Mouse (Mus musculus) hindbrain, embryonic 14.5 days (tissue): ENCODE results near the gene Tsacc. TPM values are rescaled to one million over a fixed set of nuclear protein-coding genes. Genes with fewer than 3 reads are reported as not detected.

Experiments
- ATAC-seq: fragments of 200-750 bp; cut with Nextera tagmentation; 2 replicates; pipeline ENCODE4 v1.8.0; 2017; ENCODE audit warnings: moderate number of reproducible peaks, mild to moderate bottlenecking, moderate TSS enrichment, moderate library complexity; ENCODE audit not compliant: low FRiP score
- DNase-seq: peaks from one replicate; pipeline ENCODE4 v3.0.0-alpha.2; 2015; ENCODE audit warnings: low spot score
- H3K27ac ChIP-seq: fragments of 300-500 bp; sonication (generic); 2 replicates; pipeline ENCODE4 v1.5.1; 2014; ENCODE audit warnings: mild to moderate bottlenecking, moderate library complexity
- H3K27me3 ChIP-seq: fragments of 300-500 bp; sonication (generic); 2 replicates; pipeline ENCODE4 v1.6.1; 2014; ENCODE audit warnings: mild to moderate bottlenecking, low read length, mixed read lengths; ENCODE audit not compliant: control insufficient read depth, insufficient read depth
- H3K36me3 ChIP-seq: fragments of 300-500 bp; sonication (generic); replicated peaks from 2 replicates; pipeline ENCODE4 v1.6.1; 2014; ENCODE audit not compliant: control insufficient read depth, insufficient read depth
- H3K4me1 ChIP-seq: fragments of 300-500 bp; sonication (generic); replicated peaks from 2 replicates; pipeline ENCODE4 v1.6.1; 2014; ENCODE audit warnings: antibody characterized with exemption, low read length, mixed read lengths; ENCODE audit not compliant: control insufficient read depth, insufficient read depth
- H3K4me2 ChIP-seq: fragments of 300-500 bp; sonication (generic); replicated peaks from 2 replicates; pipeline ENCODE4 v1.6.1; 2014; ENCODE audit warnings: mild to moderate bottlenecking, moderate library complexity
- H3K4me3 ChIP-seq: fragments of 300-500 bp; sonication (generic); replicated peaks from 2 replicates; pipeline ENCODE4 v1.5.1; 2014; ENCODE audit warnings: mild to moderate bottlenecking, low read length
- H3K9ac ChIP-seq: fragments of 300-500 bp; sonication (generic); 2 replicates; pipeline ENCODE4 v1.6.1; 2014
- H3K9me3 ChIP-seq: fragments of 300-500 bp; sonication (generic); 2 replicates; pipeline ENCODE4 v1.6.1; 2016; ENCODE audit warnings: low read length; ENCODE audit not compliant: control insufficient read depth
- WGBS: fragments of 180-500 bp; shearing (Covaris S2); extraction: QIAGEN DNeasy Blood & Tissue Kit; methylation state at CpG from one replicate; pipeline ENCODE4 v1.1.7; 2014; 5-methylcytosine and 5-hydroxymethylcytosine counted together
- polyA plus RNA-seq: library from polyadenylated mRNA; unstranded; fragments of >200 nt; fragmentation: Nextera tagmentation; extraction: Ambion mirVana; gene quantifications from 2 replicates; pipeline ENCODE4 v1.2.1, GENCODE M21; 2014

Gene Tsacc
- polyA plus RNA-seq = 5.8 and 8.5 TPM in 2 replicates

GRCm38 (mm10) chr3:88296561-88297318 lies at the start of gene Tsacc, which contains the start of gene Cct3:
Tsacc (minus strand) TSS chr3:88296999.
Cct3 (plus strand) TSS chr3:88297116.
- Histone ChIP-seq H3K4me2 (peak within 1 kb of the TSS; percentile 86), H3K4me1 (peaks cover 17% of the 10 kb centered on the region), H3K9me3 (no peaks in the 10 kb centered on the region), H3K4me3 (peak within 1 kb of the TSS; percentile 75), H3K27me3 (no peaks in the 10 kb centered on the region), H3K9ac (peak within 1 kb of the TSS; percentile 77), H3K27ac (peak within 1 kb of the TSS; percentile 90), H3K36me3 (peaks cover 28% of the 10 kb centered on the region)
- DNase-seq (peak; percentile 98), ATAC-seq (peak; percentile 99)
- whole genome bisulfite sequencing = under 1% methylated on average over 44 of the region's 44 CpGs

- Histone ChIP-seq H3K9me3 (no peaks in the 10 kb centered on the region), H3K27me3 (no peaks in the 10 kb centered on the region), H3K4me3 (no peak overlapping the region), H3K9ac (no peak overlapping the region), H3K27ac (no peak overlapping the region), H3K36me3 (peaks cover 33% of the 10 kb centered on the region), H3K4me1 (peaks cover 18% of the 10 kb centered on the region), H3K4me2 (no peak overlapping the region)
- no peak for ATAC-seq
- DNase-seq = no peak
- 82% methylated on average over 3 of the region's 3 CpGs for WGBS
Observed at GRCm38 (mm10) chr3:88339006-88339405, 42.2 kb upstream of the Tsacc start.

DNA sequence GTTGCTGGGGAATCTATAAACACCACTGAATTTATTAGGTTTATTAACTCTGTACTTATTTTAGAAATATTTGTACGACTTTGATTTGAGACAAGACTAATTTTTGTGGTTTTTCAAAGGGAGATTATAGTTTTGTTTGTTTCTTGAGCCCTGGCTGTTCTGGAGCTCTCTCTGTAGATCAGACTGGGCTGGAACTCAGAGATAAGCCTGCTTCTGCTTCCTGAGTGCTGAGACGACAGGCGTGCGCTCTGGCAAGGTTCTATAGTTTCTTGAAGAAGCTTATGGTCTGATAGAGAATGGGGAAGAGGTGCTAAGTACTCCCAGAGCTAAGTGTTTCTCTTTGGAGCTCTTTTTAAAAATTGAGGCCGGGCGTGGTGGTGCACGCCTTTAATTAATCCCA lies 41.5 kb upstream of the Tsacc start:
- WGBS = 96% methylated on average over 7 of the region's 7 CpGs
- ATAC-seq (no peak), DNase-seq (no peak)
- Histone ChIP-seq H3K27me3 (no peaks in the 10 kb centered on the region), H3K4me1 (peaks cover 18% of the 10 kb centered on the region), H3K9me3 (no peaks in the 10 kb centered on the region), H3K36me3 (peaks cover 26% of the 10 kb centered on the region), H3K4me2 (no peak overlapping the region), H3K4me3 (no peak overlapping the region), H3K9ac (no peak overlapping the region), H3K27ac (no peak overlapping the region)

- Histone ChIP-seq H3K36me3 (peaks cover 18% of the 10 kb centered on the region), H3K4me1 (peaks cover 18% of the 10 kb centered on the region), H3K4me2 (peak overlapping the region; percentile 76), H3K9me3 (no peaks in the 10 kb centered on the region), H3K9ac (no peak overlapping the region), H3K27ac (no peak overlapping the region), H3K4me3 (no peak overlapping the region; the same call in 1 of the 2 replicates), H3K27me3 (no peaks in the 10 kb centered on the region)
- 82% methylated on average over 11 of the region's 11 CpGs for WGBS
- no peak for ATAC-seq
- DNase-seq = no peak
Observed at GRCm38 (mm10) chr3:88337367-88338020, 40.7 kb upstream of the Tsacc start.

GRCm38 (mm10) chr3:88336058-88337013 lies 39.5 kb upstream of the Tsacc start, which contains the start of the genes Tmem79 and Smg5:
Tmem79 (minus strand) TSS chr3:88336148.
Smg5 (plus strand) TSS chr3:88336260.
- peaks cover 6% of the 10 kb centered on the region for H3K36me3 ChIP-seq
- H3K4me2 ChIP-seq = peak within 1 kb of the TSS; percentile 76
- H3K4me3 ChIP-seq = peak within 1 kb of the TSS; percentile 76
- no peaks in the 10 kb centered on the region for H3K9me3 ChIP-seq
- WGBS = 2% methylated on average over 47 of the region's 66 CpGs
- peaks cover 18% of the 10 kb centered on the region for H3K4me1 ChIP-seq
- H3K27me3 ChIP-seq = no peaks in the 10 kb centered on the region
- H3K9ac ChIP-seq = peak within 1 kb of the TSS; percentile 87
- ATAC-seq (peak; percentile 96), DNase-seq (peak; percentile 95)
- peak within 1 kb of the TSS; percentile 95 for H3K27ac ChIP-seq

DNA sequence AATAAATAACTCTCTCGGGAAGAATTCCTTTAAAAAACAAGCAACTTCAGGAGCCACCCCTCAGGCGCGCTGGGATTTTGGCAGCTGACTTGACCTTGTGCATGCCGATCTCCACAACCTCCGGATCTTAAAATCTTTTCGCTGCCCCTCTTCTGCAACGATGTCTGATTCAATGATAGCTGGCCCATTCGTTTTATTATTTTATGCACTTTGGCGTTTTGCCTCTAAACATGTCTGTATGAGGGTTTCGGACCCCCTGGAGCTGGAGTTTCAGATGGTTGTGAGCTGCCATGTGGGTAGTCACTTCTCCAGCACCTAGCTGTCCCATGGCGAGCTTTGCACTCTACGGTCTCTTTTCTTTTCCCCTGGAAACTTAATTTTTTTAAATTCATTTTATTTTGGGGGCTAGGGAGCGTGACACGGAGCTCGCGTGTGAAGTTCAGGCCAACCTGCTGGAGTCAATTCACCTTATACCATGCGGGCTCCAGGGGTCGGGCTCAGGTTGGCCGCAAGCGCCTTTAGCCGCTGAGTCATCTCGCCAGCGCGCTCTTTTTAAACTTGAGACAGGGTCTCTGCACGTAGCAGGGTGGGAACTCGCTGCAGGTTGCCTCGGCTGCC lies 38.7 kb upstream of the Tsacc start:
- WGBS = 1% methylated on average over 27 of the region's 27 CpGs
- Histone ChIP-seq H3K9ac (peak overlapping the region; percentile 87), H3K4me1 (peaks cover 18% of the 10 kb centered on the region), H3K36me3 (peaks cover 1% of the 10 kb centered on the region; the same call in 1 of the 2 replicates), H3K27me3 (no peaks in the 10 kb centered on the region), H3K27ac (peak overlapping the region; percentile 95), H3K4me3 (peak overlapping the region; percentile 76), H3K9me3 (no peaks in the 10 kb centered on the region), H3K4me2 (peak overlapping the region; percentile 76)
- ATAC-seq (peak; percentile 76), DNase-seq (no peak)

DNA sequence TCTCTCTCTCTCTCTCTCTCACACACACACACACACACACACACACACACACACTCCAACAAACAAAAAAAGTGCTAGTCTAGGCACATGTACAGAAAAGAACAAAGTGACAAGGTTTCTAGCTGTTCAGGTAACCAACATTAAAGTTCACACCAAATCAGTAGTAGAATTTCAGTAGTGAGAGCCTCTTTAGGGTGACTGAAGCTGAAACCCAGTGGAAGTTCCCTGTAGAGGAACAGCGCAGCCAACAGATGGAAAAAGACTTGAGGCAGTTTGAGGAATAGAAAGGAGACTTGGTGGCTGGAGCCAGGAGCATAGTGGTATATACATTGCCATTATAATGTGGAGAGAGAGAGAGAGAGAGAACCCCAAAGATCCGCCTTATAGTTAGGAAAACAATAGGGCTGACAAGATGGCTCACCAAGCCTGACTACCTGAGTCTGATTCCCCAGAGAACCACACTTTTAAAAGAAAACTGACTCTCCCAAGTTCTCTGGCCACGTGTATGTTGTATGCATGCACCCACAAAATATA lies 38.2 kb upstream of the Tsacc start:
- DNase-seq (no peak), ATAC-seq (no peak)
- H3K4me1 ChIP-seq = peaks cover 18% of the 10 kb centered on the region
- no peaks in the 10 kb centered on the region for H3K27me3 ChIP-seq
- WGBS = 42% methylated on average over 3 of the region's 3 CpGs
- peak overlapping the region; percentile 87 for H3K9ac ChIP-seq
- no peaks in the 10 kb centered on the region for H3K9me3 ChIP-seq
- peak overlapping the region; percentile 95; the same call in 1 of the 2 replicates for H3K27ac ChIP-seq
- peak overlapping the region; percentile 76 for H3K4me3 ChIP-seq
- H3K4me2 ChIP-seq = peak overlapping the region; percentile 76
- H3K36me3 ChIP-seq = 0 out of 2 replicates have a peak, but pooled peaks cover 3% of the 10 kb centered on the region

GRCm38 (mm10) chr3:88334029-88334658 lies 37.3 kb upstream of the Tsacc start:
- Histone ChIP-seq H3K27me3 (no peaks in the 10 kb centered on the region), H3K4me1 (peaks cover 18% of the 10 kb centered on the region), H3K36me3 (peaks cover 9% of the 10 kb centered on the region; the same call in 1 of the 2 replicates), H3K4me3 (no peak overlapping the region), H3K27ac (no peak overlapping the region), H3K9ac (no peak overlapping the region), H3K9me3 (no peaks in the 10 kb centered on the region), H3K4me2 (no peak overlapping the region)
- DNase-seq (no peak), ATAC-seq (no peak)
- WGBS = 68% methylated on average over 12 of the region's 12 CpGs
